Mouse (Mus musculus) embryonic facial prominence, embryonic 11.5 days (tissue): ENCODE measurements around the gene Klf17. TPM values are rescaled to one million over a fixed set of nuclear protein-coding genes. Genes with fewer than 3 reads are reported as not detected.

Experiments
- ATAC-seq: fragments of 200-750 bp; cut with Nextera tagmentation; replicated peaks from 2 replicates; pipeline ENCODE4 v1.8.0; 2017; ENCODE audit warnings: low read depth; ENCODE audit not compliant: insufficient number of reproducible peaks, low FRiP score, low TSS enrichment
- DNase-seq: peaks from one replicate; pipeline ENCODE4 v3.0.0-alpha.2; 2015; ENCODE audit warnings: low spot score
- H3K27ac ChIP-seq: fragments of 300-500 bp; sonication (generic); replicated peaks from 2 replicates; pipeline ENCODE4 v1.5.1; 2014; ENCODE audit warnings: mild to moderate bottlenecking, low read depth, low read length, control low read depth
- H3K27me3 ChIP-seq: fragments of 300-500 bp; sonication (generic); 2 replicates; pipeline ENCODE4 v1.6.1; 2014; ENCODE audit warnings: mild to moderate bottlenecking, low read length, moderate library complexity, mixed read lengths; ENCODE audit not compliant: control insufficient read depth, insufficient read depth
- H3K36me3 ChIP-seq: fragments of 300-500 bp; sonication (generic); replicated peaks from 2 replicates; pipeline ENCODE4 v1.6.1; 2014; ENCODE audit warnings: low read depth, mild to moderate bottlenecking, low read length, moderate library complexity, mixed read lengths; ENCODE audit not compliant: control insufficient read depth, insufficient read depth
- H3K4me1 ChIP-seq: fragments of 300-500 bp; sonication (generic); 2 replicates; pipeline ENCODE4 v1.6.1; 2014; ENCODE audit warnings: low read length, mixed read lengths; ENCODE audit not compliant: control insufficient read depth, insufficient read depth
- H3K4me2 ChIP-seq: fragments of 300-500 bp; sonication (generic); 2 replicates; pipeline ENCODE4 v1.6.1; 2014; ENCODE audit warnings: low read depth, mild to moderate bottlenecking, control low read depth, low read length, moderate library complexity
- H3K4me3 ChIP-seq: fragments of 300-500 bp; sonication (generic); 2 replicates; pipeline ENCODE4 v1.5.1; 2014; ENCODE audit warnings: low read depth, low read length, control low read depth
- H3K9ac ChIP-seq: fragments of 300-500 bp; sonication (generic); replicated peaks from 2 replicates; pipeline ENCODE4 v1.6.1; 2014; ENCODE audit warnings: mild to moderate bottlenecking, control low read depth, low read length
- H3K9me3 ChIP-seq: fragments of 300-500 bp; sonication (generic); replicated peaks from 2 replicates; pipeline ENCODE4 v1.6.1; 2016; ENCODE audit warnings: mild to moderate bottlenecking, low read length, inconsistent platforms, mixed read lengths; ENCODE audit not compliant: control insufficient read depth
- WGBS: fragments of 180-500 bp; shearing (Covaris S2); extraction: QIAGEN DNeasy Blood & Tissue Kit; methylation state at CpG from one replicate; pipeline ENCODE4 v1.1.7; 2014; 5-methylcytosine and 5-hydroxymethylcytosine counted together
- polyA plus RNA-seq: library from polyadenylated mRNA; unstranded; fragments of >200 nt; fragmentation: Nextera tagmentation; extraction: Ambion mirVana; gene quantifications from 2 replicates; pipeline ENCODE4 v1.2.1, GENCODE M21; 2014

The Klf17 gene
- polyA plus RNA-seq, 1 experiment from 2014 or later: not detected

DNA sequence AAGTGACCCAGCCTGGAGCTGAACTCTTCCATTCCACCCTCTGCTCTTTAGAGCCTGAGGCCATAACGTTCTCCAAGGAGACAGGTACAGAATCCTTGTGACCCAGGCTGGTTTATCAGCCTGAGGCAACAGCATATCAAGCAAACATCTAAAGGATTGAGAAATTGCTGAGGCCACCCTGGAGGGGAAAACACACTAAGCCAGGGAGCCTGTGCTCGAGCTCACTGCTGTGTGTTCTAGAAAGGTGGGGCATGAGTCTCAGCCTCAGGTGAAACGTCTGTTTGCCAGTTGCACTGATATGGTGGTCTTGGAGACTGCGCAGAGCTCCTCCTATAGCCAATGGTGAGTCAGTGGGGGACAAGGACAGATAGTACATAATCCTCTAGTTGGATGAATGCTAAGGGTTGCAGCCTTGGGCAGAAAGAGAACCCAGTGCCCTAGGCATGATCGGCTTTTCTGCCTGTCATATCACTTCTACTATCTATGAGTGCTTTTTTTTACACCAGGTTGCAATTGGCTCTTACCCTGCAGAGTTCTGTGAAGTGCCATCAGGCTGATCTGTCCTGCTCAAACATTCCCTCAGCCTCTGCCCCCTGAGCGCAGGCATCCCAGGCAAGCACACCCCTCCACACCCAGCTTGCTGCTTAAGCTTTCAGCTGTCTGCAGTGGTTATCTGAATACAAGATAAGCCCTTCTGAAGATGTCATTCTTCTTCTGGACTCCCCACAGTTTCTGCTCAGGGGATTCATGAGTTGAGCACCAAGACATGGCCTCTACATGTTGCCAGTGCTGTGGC, 51.9 kb downstream of the Klf17 start:
- H3K36me3 ChIP-seq: no peaks in the 10 kb centered on the region
- WGBS: 76% methylated on average over 6 of the region's 6 CpGs
- no peaks in the 10 kb centered on the region for H3K9me3 ChIP-seq
- H3K4me1 ChIP-seq: no peaks in the 10 kb centered on the region
- DNase-seq (no peak), ATAC-seq (no peak)
- H3K27ac ChIP-seq: no peak overlapping the region
- H3K27me3 ChIP-seq: no peaks in the 10 kb centered on the region
- no peak overlapping the region for H3K9ac ChIP-seq
- no peak overlapping the region for H3K4me3 ChIP-seq
- H3K4me2 ChIP-seq: no peak overlapping the region

DNA sequence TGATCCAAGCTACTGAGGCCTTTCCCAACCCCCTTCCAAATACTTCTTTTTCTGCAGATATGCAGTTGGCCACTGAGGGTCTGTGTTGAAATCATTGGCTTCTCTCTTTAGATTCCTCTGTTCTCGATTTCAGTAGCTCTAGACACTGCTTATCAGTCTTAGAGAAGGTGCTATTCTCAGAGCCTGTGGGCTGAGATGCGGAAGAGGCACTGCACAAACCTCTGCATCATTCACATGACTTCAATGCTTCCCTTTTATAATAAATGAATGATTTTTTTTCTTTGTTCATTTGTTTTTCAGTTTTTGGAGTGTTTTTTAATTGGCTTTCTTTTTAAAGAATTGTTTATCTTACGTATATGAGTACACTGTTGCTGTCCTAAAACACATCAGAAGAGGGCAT, 53.1 kb downstream of the Klf17 start:
- Histone ChIP-seq H3K36me3 (no peaks in the 10 kb centered on the region), H3K4me1 (no peaks in the 10 kb centered on the region), H3K27ac (no peak overlapping the region), H3K9me3 (no peaks in the 10 kb centered on the region), H3K4me2 (no peak overlapping the region), H3K9ac (no peak overlapping the region), H3K27me3 (no peaks in the 10 kb centered on the region), H3K4me3 (no peak overlapping the region)
- 81% methylated on average over 3 of the region's 3 CpGs for WGBS
- ATAC-seq: no peak
- no peak for DNase-seq

DNA sequence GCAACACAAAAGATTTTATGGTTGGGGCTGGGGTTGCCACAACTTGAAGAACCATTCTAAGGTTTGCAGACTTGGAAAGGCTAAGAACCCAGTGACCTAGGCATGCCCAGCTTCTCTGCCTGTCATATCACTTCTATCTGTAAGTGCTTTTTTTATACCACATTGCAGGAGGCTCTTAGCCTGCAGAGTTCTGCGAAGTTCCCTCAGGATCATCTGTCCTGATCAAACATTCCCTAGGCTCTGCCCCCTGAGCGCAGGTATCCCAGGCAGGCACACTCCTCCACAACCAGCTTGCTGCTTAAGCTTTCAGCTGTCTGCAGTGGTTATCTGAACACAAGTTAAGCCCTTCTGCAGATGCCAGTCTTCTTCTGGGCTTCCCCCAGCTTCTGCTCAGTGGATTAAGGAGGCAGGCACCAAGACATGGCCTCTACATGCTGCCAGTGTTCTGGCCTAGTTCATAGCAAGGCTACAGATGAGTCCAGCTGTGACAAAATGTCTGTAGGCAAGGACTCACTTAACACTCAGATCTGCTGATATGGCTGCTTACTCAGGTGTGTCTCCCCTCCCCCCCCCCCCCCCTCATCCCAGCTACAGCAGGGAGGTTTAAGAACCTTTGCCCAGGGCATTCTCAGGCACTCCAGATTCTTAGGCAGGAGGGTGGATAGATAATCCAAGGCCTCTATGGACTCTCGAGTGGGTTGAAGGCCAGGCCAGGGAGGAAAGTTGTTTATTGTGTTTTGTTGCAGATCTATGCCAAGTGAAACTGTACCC, 56.5 kb downstream of the Klf17 start:
- H3K27ac ChIP-seq: no peak overlapping the region
- no peak overlapping the region for H3K9ac ChIP-seq
- no peaks in the 10 kb centered on the region for H3K4me1 ChIP-seq
- H3K27me3 ChIP-seq: no peaks in the 10 kb centered on the region
- no peaks in the 10 kb centered on the region for H3K9me3 ChIP-seq
- 80% methylated on average over 3 of the region's 3 CpGs for WGBS
- no peak overlapping the region for H3K4me2 ChIP-seq
- DNase-seq (no peak), ATAC-seq (no peak)
- no peaks in the 10 kb centered on the region for H3K36me3 ChIP-seq
- H3K4me3 ChIP-seq: no peak overlapping the region

Other genes starting within 250 kb of the Klf17 start
- gene Eri3, start 215.3 kb downstream of the Klf17 start, polyA plus RNA-seq: 112 and 142 TPM in 2 replicates
- gene Dmap1, start 83.4 kb downstream of the Klf17 start, polyA plus RNA-seq: 89.6 and 89.9 TPM in 2 replicates
- not detected in 2 replicates for gene Gm12845, start 41.2 kb downstream of the Klf17 start, polyA plus RNA-seq
- gene Slc6a9, start 68.9 kb upstream of the Klf17 start, polyA plus RNA-seq: 5.3 and 5.9 TPM in 2 replicates
- 0.86 and 1.6 TPM in 2 replicates for gene Ccdc24, start 106.9 kb upstream of the Klf17 start, polyA plus RNA-seq
- 24.9 and 26.5 TPM in 2 replicates for gene B4galt2, start 117.8 kb upstream of the Klf17 start, polyA plus RNA-seq
- 154 and 177 TPM in 2 replicates for gene Atp6v0b, start 121.7 kb upstream of the Klf17 start, polyA plus RNA-seq
- gene Dph2, start 126.4 kb upstream of the Klf17 start, polyA plus RNA-seq: 20.8 and 23.8 TPM in 2 replicates
- 41.0 and 43.6 TPM in 2 replicates for gene Ipo13, start 149.4 kb upstream of the Klf17 start, polyA plus RNA-seq
- gene Artn, start 164.1 kb upstream of the Klf17 start, polyA plus RNA-seq: 2.0 and 2.6 TPM in 2 replicates